Mouse (Mus musculus) kidney, postnatal 0 days (tissue): ENCODE measurements around the gene Gmfg. TPM values are rescaled to one million over a fixed set of nuclear protein-coding genes. Genes with fewer than 3 reads are reported as not detected.

Source experiments
- ATAC-seq: fragments of 200-750 bp; cut with Nextera tagmentation; replicated peaks from 2 replicates; pipeline ENCODE4 v1.8.0; 2017; ENCODE audit warnings: low read depth, moderate number of reproducible peaks, moderate TSS enrichment, moderate library complexity; ENCODE audit not compliant: low FRiP score
- DNase-seq: peaks from one replicate; pipeline ENCODE4 v3.0.0-alpha.2; 2016; ENCODE audit warnings: low spot score
- H3K27ac ChIP-seq: fragments of 300-500 bp; sonication (generic); 2 replicates; pipeline ENCODE4 v1.5.1; 2014; ENCODE audit warnings: mild to moderate bottlenecking
- H3K27me3 ChIP-seq: fragments of 300-500 bp; sonication (generic); 2 replicates; pipeline ENCODE4 v1.6.1; 2014; ENCODE audit warnings: low read length, mixed read lengths; ENCODE audit not compliant: insufficient read depth
- H3K36me3 ChIP-seq: fragments of 300-500 bp; sonication (generic); 2 replicates; pipeline ENCODE4 v1.6.1; 2014; ENCODE audit warnings: low read length, mixed read lengths; ENCODE audit not compliant: insufficient read depth
- H3K4me1 ChIP-seq: fragments of 300-500 bp; sonication (generic); replicated peaks from 2 replicates; pipeline ENCODE4 v1.6.1; 2014; ENCODE audit warnings: antibody characterized with exemption, low read length, mixed read lengths; ENCODE audit not compliant: insufficient read depth
- H3K4me2 ChIP-seq: fragments of 300-500 bp; sonication (generic); 2 replicates; pipeline ENCODE4 v1.6.1; 2014; ENCODE audit warnings: mild to moderate bottlenecking, low read length, moderate library complexity, mixed read lengths
- H3K4me3 ChIP-seq: fragments of 300-500 bp; sonication (generic); replicated peaks from 2 replicates; pipeline ENCODE4 v1.5.1; 2014; ENCODE audit warnings: low read depth, low read length
- H3K9ac ChIP-seq: fragments of 300-500 bp; sonication (generic); 2 replicates; pipeline ENCODE4 v1.6.1; 2014; ENCODE audit warnings: low read depth, low read length
- H3K9me3 ChIP-seq: fragments of 300-500 bp; sonication (generic); replicated peaks from 2 replicates; pipeline ENCODE4 v1.6.1; 2016; ENCODE audit warnings: low read length, inconsistent platforms, mixed read lengths
- CTCF ChIP-seq: IDR thresholded peaks from 2 replicates; pipeline ENCODE4 v1.5.1; 2016; ENCODE audit warnings: antibody characterized with exemption, low read depth, mild to moderate bottlenecking, moderate library complexity
- WGBS: fragments of 180-500 bp; shearing (Covaris S2); extraction: QIAGEN DNeasy Blood & Tissue Kit; methylation state at CpG from one replicate; pipeline ENCODE4 v1.1.7; 2014; 5-methylcytosine and 5-hydroxymethylcytosine counted together
- polyA plus RNA-seq: library from polyadenylated mRNA; unstranded; fragments of >200 nt; fragmentation: Nextera tagmentation; extraction: Ambion mirVana; gene quantifications from 2 replicates; pipeline ENCODE4 v1.2.1, GENCODE M21; 2015

Gene Gmfg
- polyA plus RNA-seq, 1 experiment from 2014 or later = 23.8 TPM

GRCm38 (mm10) chr7:28451531-28452360 is 14.5 kb downstream of the Gmfg start, which contains the start of gene Lrfn1:
TSS of gene Lrfn1 (plus strand) at chr7:28451980.
- Histone ChIP-seq H3K36me3 (no peaks in the 10 kb centered on the region), H3K4me3 (peak within 1 kb of the TSS; percentile 76), H3K27me3 (no peaks in the 10 kb centered on the region), H3K4me2 (peak within 1 kb of the TSS; percentile 99), H3K27ac (peak within 1 kb of the TSS; percentile 62; the same call in 1 of the 2 replicates), H3K9ac (peak within 1 kb of the TSS; percentile 79), H3K4me1 (0 out of 2 replicates have a peak, but pooled peaks cover 3% of the 10 kb centered on the region), H3K9me3 (no peaks in the 10 kb centered on the region)
- ATAC-seq (peak; percentile 62), DNase-seq (peak; percentile 34)
- WGBS = under 1% methylated on average over 37 of the region's 97 CpGs
- TF ChIP-seq CTCF = no peak

GRCm38 (mm10) chr7:28452361-28453005 is 15.2 kb downstream of the Gmfg start:
- H3K36me3 ChIP-seq = no peaks in the 10 kb centered on the region
- no peak for DNase-seq
- H3K27ac ChIP-seq = no peak overlapping the region; the same call in 1 of the 2 replicates
- peak overlapping the region; percentile 79 for H3K9ac ChIP-seq
- H3K4me1 ChIP-seq = 0 out of 2 replicates have a peak, but pooled peaks cover 3% of the 10 kb centered on the region
- peak overlapping the region; percentile 76 for H3K4me3 ChIP-seq
- peak; percentile 26 for ATAC-seq
- TF ChIP-seq CTCF = no peak
- 6% methylated on average over 16 of the region's 24 CpGs for WGBS
- no peaks in the 10 kb centered on the region for H3K9me3 ChIP-seq
- H3K27me3 ChIP-seq = no peaks in the 10 kb centered on the region
- H3K4me2 ChIP-seq = peak overlapping the region; percentile 99

- DNase-seq (no peak), ATAC-seq (no peak)
- no peak for TF ChIP-seq CTCF
- H3K36me3 ChIP-seq = peaks cover 23% of the 10 kb centered on the region
- 88% methylated on average over 5 of the region's 5 CpGs for WGBS
- no peaks in the 10 kb centered on the region for H3K9me3 ChIP-seq
- no peak overlapping the region for H3K4me3 ChIP-seq
- no peaks in the 10 kb centered on the region for H3K4me1 ChIP-seq
- H3K27me3 ChIP-seq = no peaks in the 10 kb centered on the region
- H3K27ac ChIP-seq = no peak overlapping the region
- H3K4me2 ChIP-seq = no peak overlapping the region
- H3K9ac ChIP-seq = no peak overlapping the region
These were observed 23.1 kb downstream of the Gmfg start for GRCm38 (mm10) chr7:28460361-28460760.

GRCm38 (mm10) chr7:28462769-28463168 is 25.5 kb downstream of the Gmfg start:
- no peak for ATAC-seq
- Histone ChIP-seq H3K9ac (no peak overlapping the region), H3K9me3 (no peaks in the 10 kb centered on the region), H3K4me2 (no peak overlapping the region), H3K36me3 (peaks cover 23% of the 10 kb centered on the region), H3K4me1 (no peaks in the 10 kb centered on the region; the same call in 1 of the 2 replicates), H3K27ac (no peak overlapping the region), H3K4me3 (no peak overlapping the region), H3K27me3 (no peaks in the 10 kb centered on the region)
- no peak for TF ChIP-seq CTCF
- 93% methylated on average over 2 of the region's 2 CpGs for WGBS
- DNase-seq = no peak

- H3K27me3 ChIP-seq = no peaks in the 10 kb centered on the region
- no peaks in the 10 kb centered on the region for H3K9me3 ChIP-seq
- no peaks in the 10 kb centered on the region; the same call in 1 of the 2 replicates for H3K4me1 ChIP-seq
- H3K4me2 ChIP-seq = peak overlapping the region; percentile 27; the same call in 1 of the 2 replicates
- ATAC-seq (peak; percentile 79), DNase-seq (peak; percentile 84)
- H3K4me3 ChIP-seq = no peak overlapping the region
- peaks cover 5% of the 10 kb centered on the region for H3K36me3 ChIP-seq
- no peak for TF ChIP-seq CTCF
- no peak overlapping the region for H3K27ac ChIP-seq
- 63% methylated on average over 10 of the region's 10 CpGs for WGBS
- no peak overlapping the region for H3K9ac ChIP-seq
These were observed 27.4 kb downstream of the Gmfg start for GRCm38 (mm10) chr7:28464416-28465212.

GRCm38 (mm10) chr7:28466721-28467212 is 29.5 kb downstream of the Gmfg start:
- no peaks in the 10 kb centered on the region for H3K27me3 ChIP-seq

More at GRCm38 (mm10) chr7:28466721-28467212, 29.5 kb downstream of the Gmfg start:
- peak; percentile 41; the same call in 1 of the 2 replicates for ATAC-seq
- Histone ChIP-seq H3K27ac (no peak overlapping the region), H3K4me1 (no peaks in the 10 kb centered on the region; the same call in 1 of the 2 replicates), H3K9me3 (no peaks in the 10 kb centered on the region), H3K9ac (peak overlapping the region; percentile 74), H3K4me3 (peak overlapping the region; percentile 50), H3K36me3 (no peaks in the 10 kb centered on the region), H3K4me2 (peak overlapping the region; percentile 92)
- 23% methylated on average over 40 of the region's 40 CpGs for WGBS
- no peak; the same call in 1 of the 2 replicates for TF ChIP-seq CTCF
- DNase-seq = no peak
